Mouse (Mus musculus) forebrain, embryonic 12.5 days (tissue): ENCODE data around the gene Pdzph1. TPM values are rescaled to one million over a fixed set of nuclear protein-coding genes. Genes with fewer than 3 reads are reported as not detected.

Experiments
- ATAC-seq: fragments of 200-750 bp; cut with Nextera tagmentation; 2 replicates; pipeline ENCODE4 v1.8.0; 2017; ENCODE audit warnings: moderate TSS enrichment; ENCODE audit not compliant: low FRiP score
- H3K27ac ChIP-seq: fragments of 300-500 bp; sonication (generic); 2 replicates; pipeline ENCODE4 v1.5.1; 2016; ENCODE audit warnings: mild to moderate bottlenecking
- H3K27me3 ChIP-seq: fragments of 300-500 bp; sonication (generic); 2 replicates; pipeline ENCODE4 v1.6.1; 2016; ENCODE audit warnings: mild to moderate bottlenecking
- H3K36me3 ChIP-seq: fragments of 300-500 bp; sonication (generic); replicated peaks from 2 replicates; pipeline ENCODE4 v1.6.1; 2016; ENCODE audit warnings: mild to moderate bottlenecking
- H3K4me1 ChIP-seq: fragments of 300-500 bp; sonication (generic); 2 replicates; pipeline ENCODE4 v1.6.1; 2016
- H3K4me2 ChIP-seq: fragments of 300-500 bp; sonication (generic); 2 replicates; pipeline ENCODE4 v1.6.1; 2016; ENCODE audit warnings: mild to moderate bottlenecking, moderate library complexity
- H3K4me3 ChIP-seq: fragments of 300-500 bp; sonication (generic); replicated peaks from 2 replicates; pipeline ENCODE4 v1.5.1; 2016; ENCODE audit warnings: mild to moderate bottlenecking
- H3K9ac ChIP-seq: fragments of 300-500 bp; sonication (generic); 2 replicates; pipeline ENCODE4 v1.6.1; 2016; ENCODE audit warnings: mild to moderate bottlenecking
- H3K9me3 ChIP-seq: fragments of 300-500 bp; sonication (generic); 2 replicates; pipeline ENCODE4 v1.6.1; 2016
- WGBS: fragments of 180-500 bp; shearing (Covaris S2); methylation state at CpG from one replicate; pipeline ENCODE4 v1.1.7; 2016; 5-methylcytosine and 5-hydroxymethylcytosine counted together
- polyA plus RNA-seq: library from polyadenylated mRNA; unstranded; fragments of >200 nt; fragmentation: Nextera tagmentation; extraction: Ambion mirVana; gene quantifications from 2 replicates; pipeline ENCODE4 v1.2.1, GENCODE M21; 2016

The Pdzph1 gene
- polyA plus RNA-seq = 13.8 and 18.8 TPM in 2 replicates

- no peaks in the 10 kb centered on the region for H3K36me3 ChIP-seq
- H3K4me2 ChIP-seq = no peak within 1 kb of the TSS
- no peak within 1 kb of the TSS for H3K4me3 ChIP-seq
- 89% methylated on average over 6 of the region's 6 CpGs for WGBS
- no peaks in the 10 kb centered on the region for H3K9me3 ChIP-seq
- ATAC-seq = no peak
- no peaks in the 10 kb centered on the region for H3K27me3 ChIP-seq
- no peak within 1 kb of the TSS for H3K9ac ChIP-seq
- no peak within 1 kb of the TSS for H3K27ac ChIP-seq
- no peaks in the 10 kb centered on the region for H3K4me1 ChIP-seq
Observed at GRCm38 (mm10) chr17:58991275-58991674, at the start of gene Pdzph1. Gene Pdzph1 (minus strand): TSS chr17:58991375.

GRCm38 (mm10) chr17:59039754-59040153 lies 48.6 kb upstream of the Pdzph1 start:
- no peaks in the 10 kb centered on the region for H3K9me3 ChIP-seq
- no peaks in the 10 kb centered on the region for H3K4me1 ChIP-seq
- ATAC-seq = 0 out of 2 replicates have a peak, but pooled peaks have one; percentile 51
- 57% methylated on average over 5 of the region's 5 CpGs for WGBS
- H3K4me3 ChIP-seq = no peak overlapping the region
- H3K9ac ChIP-seq = no peak overlapping the region
- H3K27me3 ChIP-seq = no peaks in the 10 kb centered on the region
- H3K36me3 ChIP-seq = no peaks in the 10 kb centered on the region
- H3K27ac ChIP-seq = no peak overlapping the region
- no peak overlapping the region for H3K4me2 ChIP-seq

GRCm38 (mm10) chr17:59033445-59033844 lies 42.3 kb upstream of the Pdzph1 start:
- no peak overlapping the region for H3K9ac ChIP-seq
- H3K4me2 ChIP-seq = no peak overlapping the region
- no peaks in the 10 kb centered on the region for H3K36me3 ChIP-seq
- no peak overlapping the region for H3K4me3 ChIP-seq
- 95% methylated on average over 3 of the region's 3 CpGs for WGBS
- ATAC-seq = no peak
- H3K4me1 ChIP-seq = no peaks in the 10 kb centered on the region
- H3K27me3 ChIP-seq = no peaks in the 10 kb centered on the region
- H3K9me3 ChIP-seq = no peaks in the 10 kb centered on the region
- no peak overlapping the region for H3K27ac ChIP-seq

- H3K4me2 ChIP-seq = no peak overlapping the region
- no peak for ATAC-seq
- WGBS = 85% methylated on average over 3 of the region's 3 CpGs
Observed at GRCm38 (mm10) chr17:59026336-59026735, 35.2 kb upstream of the Pdzph1 start.

GRCm38 (mm10) chr17:59024502-59024901 lies 33.3 kb upstream of the Pdzph1 start:
- H3K4me1 ChIP-seq = peaks cover 9% of the 10 kb centered on the region; the same call in 1 of the 2 replicates

More at GRCm38 (mm10) chr17:59026336-59026735, 35.2 kb upstream of the Pdzph1 start:
- no peaks in the 10 kb centered on the region for H3K27me3 ChIP-seq
- no peak overlapping the region for H3K9ac ChIP-seq
- no peaks in the 10 kb centered on the region for H3K9me3 ChIP-seq
- no peak overlapping the region for H3K27ac ChIP-seq
- no peak overlapping the region for H3K4me3 ChIP-seq
- H3K4me1 ChIP-seq = peaks cover 9% of the 10 kb centered on the region; the same call in 1 of the 2 replicates
- H3K36me3 ChIP-seq = no peaks in the 10 kb centered on the region

GRCm38 (mm10) chr17:59023971-59024370 lies 32.8 kb upstream of the Pdzph1 start:
- Histone ChIP-seq H3K9me3 (no peaks in the 10 kb centered on the region), H3K27ac (no peak overlapping the region), H3K27me3 (no peaks in the 10 kb centered on the region), H3K4me2 (no peak overlapping the region), H3K4me1 (peaks cover 9% of the 10 kb centered on the region; the same call in 1 of the 2 replicates), H3K9ac (no peak overlapping the region), H3K4me3 (no peak overlapping the region), H3K36me3 (no peaks in the 10 kb centered on the region)
- 8% methylated on average over 4 of the region's 5 CpGs for WGBS
- peak; percentile 81; the same call in 1 of the 2 replicates for ATAC-seq

More at GRCm38 (mm10) chr17:59024502-59024901, 33.3 kb upstream of the Pdzph1 start:
- no peak overlapping the region for H3K4me3 ChIP-seq
- H3K27ac ChIP-seq = no peak overlapping the region
- H3K9ac ChIP-seq = no peak overlapping the region
- H3K36me3 ChIP-seq = no peaks in the 10 kb centered on the region
- H3K9me3 ChIP-seq = no peaks in the 10 kb centered on the region
- H3K4me2 ChIP-seq = no peak overlapping the region
- H3K27me3 ChIP-seq = no peaks in the 10 kb centered on the region
- WGBS = 15% methylated on average over 6 of the region's 6 CpGs
- peak; percentile 34; the same call in 1 of the 2 replicates for ATAC-seq

GRCm38 (mm10) chr17:59018666-59019065 lies 27.5 kb upstream of the Pdzph1 start:
- Histone ChIP-seq H3K36me3 (no peaks in the 10 kb centered on the region), H3K4me1 (peaks cover 10% of the 10 kb centered on the region; the same call in 1 of the 2 replicates), H3K4me2 (no peak overlapping the region), H3K9me3 (no peaks in the 10 kb centered on the region), H3K27me3 (no peaks in the 10 kb centered on the region), H3K4me3 (no peak overlapping the region), H3K9ac (no peak overlapping the region), H3K27ac (no peak overlapping the region)
- peak; percentile 66; the same call in 1 of the 2 replicates for ATAC-seq
- WGBS = 71% methylated on average over 4 of the region's 4 CpGs

GRCm38 (mm10) chr17:59013091-59013459 lies 21.9 kb upstream of the Pdzph1 start, which contains the start of gene Nudt12:
Gene Nudt12 (minus strand): TSS chr17:59013372.
- ATAC-seq = peak; percentile 88
- H3K36me3 ChIP-seq = no peaks in the 10 kb centered on the region
- H3K4me1 ChIP-seq = peaks cover 8% of the 10 kb centered on the region
- no peaks in the 10 kb centered on the region for H3K9me3 ChIP-seq
- peak within 1 kb of the TSS; percentile 78 for H3K27ac ChIP-seq
- peak within 1 kb of the TSS; percentile 69 for H3K4me3 ChIP-seq
- under 1% methylated on average over 22 of the region's 22 CpGs for WGBS
- H3K9ac ChIP-seq = peak within 1 kb of the TSS; percentile 63
- peak within 1 kb of the TSS; percentile 75 for H3K4me2 ChIP-seq
- H3K27me3 ChIP-seq = no peaks in the 10 kb centered on the region

- ATAC-seq = peak; percentile 79
- Histone ChIP-seq H3K27ac (peak overlapping the region; percentile 78), H3K4me1 (peaks cover 8% of the 10 kb centered on the region)
Observed at GRCm38 (mm10) chr17:59012421-59013090, 21.4 kb upstream of the Pdzph1 start.

GRCm38 (mm10) chr17:59011546-59012307 lies 20.6 kb upstream of the Pdzph1 start:
- Histone ChIP-seq H3K9me3 (no peaks in the 10 kb centered on the region), H3K4me2 (no peak overlapping the region), H3K36me3 (no peaks in the 10 kb centered on the region), H3K4me3 (no peak overlapping the region), H3K27ac (no peak overlapping the region), H3K4me1 (peaks cover 8% of the 10 kb centered on the region), H3K27me3 (no peaks in the 10 kb centered on the region), H3K9ac (no peak overlapping the region)
- 55% methylated on average over 13 of the region's 13 CpGs for WGBS
- no peak for ATAC-seq

More at GRCm38 (mm10) chr17:59012421-59013090, 21.4 kb upstream of the Pdzph1 start:
- 4% methylated on average over 15 of the region's 15 CpGs for WGBS
- Histone ChIP-seq H3K9ac (peak overlapping the region; percentile 63), H3K4me3 (peak overlapping the region; percentile 69), H3K27me3 (no peaks in the 10 kb centered on the region), H3K36me3 (no peaks in the 10 kb centered on the region), H3K9me3 (no peaks in the 10 kb centered on the region), H3K4me2 (peak overlapping the region; percentile 75)

GRCm38 (mm10) chr17:58973237-58973636 lies 17.9 kb downstream of the Pdzph1 start:
- no peak for ATAC-seq
- no peak overlapping the region for H3K27ac ChIP-seq
- H3K9me3 ChIP-seq = no peaks in the 10 kb centered on the region
- H3K27me3 ChIP-seq = no peaks in the 10 kb centered on the region
- H3K4me1 ChIP-seq = peaks cover 9% of the 10 kb centered on the region
- no peak overlapping the region for H3K9ac ChIP-seq
- H3K4me3 ChIP-seq = no peak overlapping the region
- WGBS = 64% methylated on average over 5 of the region's 5 CpGs
- no peaks in the 10 kb centered on the region for H3K36me3 ChIP-seq
- H3K4me2 ChIP-seq = no peak overlapping the region

- no peak for ATAC-seq
- no peaks in the 10 kb centered on the region for H3K27me3 ChIP-seq
- H3K27ac ChIP-seq = no peak overlapping the region
- WGBS = 32% methylated on average over 3 of the region's 3 CpGs
- H3K9me3 ChIP-seq = no peaks in the 10 kb centered on the region
- no peak overlapping the region for H3K4me2 ChIP-seq
- H3K9ac ChIP-seq = no peak overlapping the region
- H3K4me1 ChIP-seq = no peaks in the 10 kb centered on the region
- no peaks in the 10 kb centered on the region for H3K36me3 ChIP-seq
- H3K4me3 ChIP-seq = no peak overlapping the region
Observed at GRCm38 (mm10) chr17:58959905-58960304, 31.3 kb downstream of the Pdzph1 start.
